Mouse (Mus musculus) spleen, postnatal 10 days (tissue): ENCODE measurements around the gene Wipf2.

Source experiments
- DNase-seq, 2 experiments: peaks; one replicate each; pipeline ENCODE4 v3.0.0; 2021 to 2022; ENCODE audit warnings: low spot score in 2 of 2

Wipf2 gene

GRCm38 (mm10) chr11:98942923-98943641 lies 79.6 kb downstream of the Wipf2 start:
- DNase-seq: peak in 1 of 2 experiments; percentile 66

- DNase-seq: peak in 1 of 2 experiments; percentile 61
These were observed 80.5 kb downstream of the Wipf2 start for GRCm38 (mm10) chr11:98943741-98944461.

GRCm38 (mm10) chr11:98944897-98945604 lies 81.6 kb downstream of the Wipf2 start:
- DNase-seq: peak in 1 of 2 experiments; percentile 27

GRCm38 (mm10) chr11:98945605-98945977 lies 82.2 kb downstream of the Wipf2 start:
- DNase-seq: no peak

GRCm38 (mm10) chr11:98947969-98948569 lies 84.6 kb downstream of the Wipf2 start:
- no peak for DNase-seq

GRCm38 (mm10) chr11:98949242-98949957 lies 86.0 kb downstream of the Wipf2 start:
- no peak for DNase-seq

GRCm38 (mm10) chr11:98949958-98950460 lies 86.6 kb downstream of the Wipf2 start:
- DNase-seq: no peak

GRCm38 (mm10) chr11:98950484-98950883 lies 87.0 kb downstream of the Wipf2 start:
- no peak for DNase-seq

- peak in 1 of 2 experiments; percentile 35 for DNase-seq
These were observed 87.8 kb downstream of the Wipf2 start for GRCm38 (mm10) chr11:98951026-98951906.

GRCm38 (mm10) chr11:98952111-98952510 lies 88.7 kb downstream of the Wipf2 start:
- DNase-seq: no peak

GRCm38 (mm10) chr11:98952736-98953135 lies 89.3 kb downstream of the Wipf2 start:
- DNase-seq: no peak

GRCm38 (mm10) chr11:98953361-98953760 lies 89.9 kb downstream of the Wipf2 start:
- DNase-seq: no peak

- no peak for DNase-seq
These were observed 90.4 kb downstream of the Wipf2 start for GRCm38 (mm10) chr11:98953835-98954320.

GRCm38 (mm10) chr11:98954373-98954772 lies 90.9 kb downstream of the Wipf2 start:
- peak in 1 of 2 experiments; percentile 83 for DNase-seq
